Mouse (Mus musculus) kidney, embryonic 16.5 days (tissue): ENCODE measurements around the gene Fam129c. TPM values are rescaled to one million over a fixed set of nuclear protein-coding genes. Genes with fewer than 3 reads are reported as not detected.

Source experiments
- ATAC-seq: fragments of 200-750 bp; cut with Nextera tagmentation; 2 replicates; pipeline ENCODE4 v1.8.0; 2017; ENCODE audit warnings: moderate TSS enrichment; ENCODE audit not compliant: low FRiP score, low TSS enrichment
- H3K27ac ChIP-seq: fragments of 300-500 bp; sonication (generic); 2 replicates; pipeline ENCODE4 v1.5.1; 2014; ENCODE audit warnings: low read length
- H3K27me3 ChIP-seq: fragments of 300-500 bp; sonication (generic); 2 replicates; pipeline ENCODE4 v1.6.1; 2014; ENCODE audit warnings: low read length, control low read depth, mixed read lengths; ENCODE audit not compliant: insufficient read depth
- H3K36me3 ChIP-seq: fragments of 300-500 bp; sonication (generic); 2 replicates; pipeline ENCODE4 v1.6.1; 2014; ENCODE audit warnings: low read length, control low read depth, mixed read lengths; ENCODE audit not compliant: insufficient read depth
- H3K4me1 ChIP-seq: fragments of 300-500 bp; sonication (generic); 2 replicates; pipeline ENCODE4 v1.6.1; 2014; ENCODE audit warnings: low read length, control low read depth, mixed read lengths; ENCODE audit not compliant: insufficient read depth
- H3K4me2 ChIP-seq: fragments of 300-500 bp; sonication (generic); replicated peaks from 2 replicates; pipeline ENCODE4 v1.6.1; 2014; ENCODE audit warnings: low read depth, low read length
- H3K4me3 ChIP-seq: fragments of 300-500 bp; sonication (generic); 2 replicates; pipeline ENCODE4 v1.5.1; 2014; ENCODE audit warnings: mild to moderate bottlenecking, low read length
- H3K9ac ChIP-seq: fragments of 300-500 bp; sonication (generic); replicated peaks from 2 replicates; pipeline ENCODE4 v1.6.1; 2014; ENCODE audit warnings: low read length
- H3K9me3 ChIP-seq: fragments of 300-500 bp; sonication (generic); 2 replicates; pipeline ENCODE4 v1.6.1; 2016; ENCODE audit warnings: low read length, control low read depth
- WGBS: fragments of 180-500 bp; shearing (Covaris S2); extraction: QIAGEN DNeasy Blood & Tissue Kit; methylation state at CpG from one replicate; pipeline ENCODE4 v1.1.7; 2014; 5-methylcytosine and 5-hydroxymethylcytosine counted together
- microRNA-seq: library from miRNA; unstranded; fragments of <30 nt; microRNA quantifications from one replicate; pipeline ENCODE4, GENCODE M21; 2016
- polyA plus RNA-seq: library from polyadenylated mRNA; unstranded; fragments of >200 nt; fragmentation: Nextera tagmentation; extraction: Ambion mirVana; gene quantifications from 2 replicates; pipeline ENCODE4 v1.2.1, GENCODE M21; 2015

Gene Fam129c
- polyA plus RNA-seq, 1 experiment from 2014 or later = 5.3 TPM

- H3K4me2 ChIP-seq = no peak overlapping the region
- peaks cover 14% of the 10 kb centered on the region for H3K27me3 ChIP-seq
- no peak for ATAC-seq
- H3K4me1 ChIP-seq = peaks cover 10% of the 10 kb centered on the region; the same call in 1 of the 2 replicates
- 65% methylated on average over 8 of the region's 8 CpGs for WGBS
- H3K9ac ChIP-seq = no peak overlapping the region
- peaks cover 9% of the 10 kb centered on the region for H3K9me3 ChIP-seq
- no peak overlapping the region for H3K27ac ChIP-seq
- no peak overlapping the region for H3K4me3 ChIP-seq
- no peaks in the 10 kb centered on the region for H3K36me3 ChIP-seq
Observed at GRCm38 (mm10) chr8:71637149-71638095, 40.0 kb downstream of the Fam129c start.

- no peak for ATAC-seq
- no peaks in the 10 kb centered on the region for H3K9me3 ChIP-seq
- WGBS = 74% methylated on average over 6 of the region's 6 CpGs
- H3K9ac ChIP-seq = no peak overlapping the region
- no peak overlapping the region for H3K4me2 ChIP-seq
- peaks cover 10% of the 10 kb centered on the region; the same call in 1 of the 2 replicates for H3K4me1 ChIP-seq
- no peaks in the 10 kb centered on the region for H3K36me3 ChIP-seq
- no peak overlapping the region for H3K4me3 ChIP-seq
- peaks cover 14% of the 10 kb centered on the region for H3K27me3 ChIP-seq
- no peak overlapping the region for H3K27ac ChIP-seq
Observed at GRCm38 (mm10) chr8:71638321-71638720, 40.9 kb downstream of the Fam129c start.

- no peak for ATAC-seq
- 88% methylated on average over 4 of the region's 4 CpGs for WGBS
- peaks cover 9% of the 10 kb centered on the region; the same call in 1 of the 2 replicates for H3K27me3 ChIP-seq
- no peak overlapping the region for H3K4me2 ChIP-seq
- H3K27ac ChIP-seq = no peak overlapping the region
- H3K4me3 ChIP-seq = no peak overlapping the region
- H3K4me1 ChIP-seq = peaks cover 2% of the 10 kb centered on the region; the same call in 1 of the 2 replicates
- no peak overlapping the region for H3K9ac ChIP-seq
- H3K9me3 ChIP-seq = no peaks in the 10 kb centered on the region
- no peaks in the 10 kb centered on the region for H3K36me3 ChIP-seq
Observed at GRCm38 (mm10) chr8:71639318-71639717, 41.9 kb downstream of the Fam129c start.

GRCm38 (mm10) chr8:71645510-71645909, 48.1 kb downstream of the Fam129c start:
- H3K9me3 ChIP-seq = no peaks in the 10 kb centered on the region
- no peak overlapping the region for H3K9ac ChIP-seq
- no peaks in the 10 kb centered on the region for H3K27me3 ChIP-seq
- H3K4me1 ChIP-seq = no peaks in the 10 kb centered on the region; the same call in 1 of the 2 replicates
- H3K4me2 ChIP-seq = no peak overlapping the region
- H3K36me3 ChIP-seq = no peaks in the 10 kb centered on the region
- 79% methylated on average over 9 of the region's 9 CpGs for WGBS
- no peak for ATAC-seq
- H3K4me3 ChIP-seq = no peak overlapping the region
- H3K27ac ChIP-seq = no peak overlapping the region

- peaks cover 5% of the 10 kb centered on the region for H3K4me1 ChIP-seq
- under 1% methylated on average over 24 of the region's 24 CpGs for WGBS
- no peak overlapping the region for H3K27ac ChIP-seq
- H3K27me3 ChIP-seq = peaks cover 50% of the 10 kb centered on the region
- peak; percentile 71; the same call in 1 of the 2 replicates for ATAC-seq
- peak overlapping the region; percentile 36; the same call in 1 of the 2 replicates for H3K9ac ChIP-seq
- H3K4me3 ChIP-seq = peak overlapping the region; percentile 31
- peak overlapping the region; percentile 45 for H3K4me2 ChIP-seq
- no peaks in the 10 kb centered on the region for H3K36me3 ChIP-seq
- H3K9me3 ChIP-seq = no peaks in the 10 kb centered on the region
Observed at GRCm38 (mm10) chr8:71654600-71654999, 57.2 kb downstream of the Fam129c start.

Small RNAs within 50 kb of the gene (microRNA-seq; reads per million reads assigned to microRNA genes)
- gene Mir6769b = not detected

Other genes starting within 250 kb of the Fam129c start
- gene Use1, start 230.8 kb upstream of the Fam129c start, polyA plus RNA-seq = 109 and 111 TPM in 2 replicates
- gene Ocel1, start 226.3 kb upstream of the Fam129c start, polyA plus RNA-seq = 6.1 TPM in 2 replicates
- gene Nr2f6, start 215.7 kb upstream of the Fam129c start, polyA plus RNA-seq = 65.4 and 82.9 TPM in 2 replicates
- 29.8 and 31.2 TPM in 2 replicates for gene Ushbp1, start 201.8 kb upstream of the Fam129c start, polyA plus RNA-seq
- gene Babam1, start 200.8 kb upstream of the Fam129c start, polyA plus RNA-seq = 116 and 120 TPM in 2 replicates
- 47.4 and 58.3 TPM in 2 replicates for gene Ankle1, start 191.6 kb upstream of the Fam129c start, polyA plus RNA-seq
- gene Abhd8, start 134.0 kb upstream of the Fam129c start, polyA plus RNA-seq = 41.9 and 46.6 TPM in 2 replicates
- gene Mrpl34, start 132.7 kb upstream of the Fam129c start, polyA plus RNA-seq = 170 and 178 TPM in 2 replicates
- gene Dda1, start 128.4 kb upstream of the Fam129c start, polyA plus RNA-seq = 110 and 115 TPM in 2 replicates
- 0.81 and 1.0 TPM in 2 replicates for gene Ano8, start 111.7 kb upstream of the Fam129c start, polyA plus RNA-seq
- 22.2 and 22.5 TPM in 2 replicates for gene Gtpbp3, start 109.5 kb upstream of the Fam129c start, polyA plus RNA-seq
- 165 TPM in 2 replicates for gene Plvap, start 85.9 kb upstream of the Fam129c start, polyA plus RNA-seq
- 0.15 and 0.61 TPM in 2 replicates for gene Ccdc194, start 71.9 kb upstream of the Fam129c start, polyA plus RNA-seq
- gene Bst2, start 60.2 kb upstream of the Fam129c start, polyA plus RNA-seq = 53.6 and 55.6 TPM in 2 replicates
- 114 and 118 TPM in 2 replicates for gene Mvb12a, start 54.7 kb upstream of the Fam129c start, polyA plus RNA-seq
- gene Tmem221, start 38.8 kb upstream of the Fam129c start, polyA plus RNA-seq = 16.3 and 16.7 TPM in 2 replicates
- 0.24 and 0.31 TPM in 2 replicates for gene Nxnl1, start 31.0 kb upstream of the Fam129c start, polyA plus RNA-seq
- 49.8 and 56.2 TPM in 2 replicates for gene Slc27a1, start 28.8 kb upstream of the Fam129c start, polyA plus RNA-seq
- gene Pgls, start 5.5 kb upstream of the Fam129c start, polyA plus RNA-seq = 244 and 252 TPM in 2 replicates
- gene Colgalt1, start 13.3 kb downstream of the Fam129c start, polyA plus RNA-seq = 77.6 and 78.5 TPM in 2 replicates
- gene Unc13a, start 74.1 kb downstream of the Fam129c start, polyA plus RNA-seq = 0.55 and 0.94 TPM in 2 replicates
- 6.6 and 7.5 TPM in 2 replicates for gene Jak3, start 78.6 kb downstream of the Fam129c start, polyA plus RNA-seq
- 1.3 and 7.7 TPM in 2 replicates for gene Insl3, start 91.6 kb downstream of the Fam129c start, polyA plus RNA-seq
- 3.3 and 4.2 TPM in 2 replicates for gene B3gnt3, start 104.1 kb downstream of the Fam129c start, polyA plus RNA-seq
- 8.6 and 8.7 TPM in 2 replicates for gene Fcho1, start 128.1 kb downstream of the Fam129c start, polyA plus RNA-seq